Mouse (Mus musculus) limb, embryonic 14.5 days (tissue): ENCODE results near the gene Bcar3. TPM values are rescaled to one million over a fixed set of nuclear protein-coding genes. Genes with fewer than 3 reads are reported as not detected.

Experiments
- ATAC-seq: fragments of 200-750 bp; cut with Nextera tagmentation; 2 replicates; pipeline ENCODE4 v1.8.0; 2017; ENCODE audit warnings: low read depth, moderate number of reproducible peaks, moderate TSS enrichment; ENCODE audit not compliant: low FRiP score
- DNase-seq: peaks from one replicate; pipeline ENCODE4 v3.0.0-alpha.2; 2015; ENCODE audit warnings: low spot score
- H3K27ac ChIP-seq: fragments of 300-500 bp; sonication (generic); replicated peaks from 2 replicates; pipeline ENCODE4 v1.5.1; 2014; ENCODE audit warnings: low read depth, mild to moderate bottlenecking, low read length, moderate library complexity, mixed read lengths
- H3K27me3 ChIP-seq: fragments of 300-500 bp; sonication (generic); 2 replicates; pipeline ENCODE4 v1.6.1; 2014; ENCODE audit warnings: low read length, mixed read lengths; ENCODE audit not compliant: control insufficient read depth, insufficient read depth
- H3K36me3 ChIP-seq: fragments of 300-500 bp; sonication (generic); 2 replicates; pipeline ENCODE4 v1.6.1; 2014; ENCODE audit warnings: mild to moderate bottlenecking, low read length, moderate library complexity, mixed read lengths; ENCODE audit not compliant: control insufficient read depth, insufficient read depth
- H3K4me1 ChIP-seq: fragments of 300-500 bp; sonication (generic); 2 replicates; pipeline ENCODE4 v1.6.1; 2014; ENCODE audit warnings: antibody characterized with exemption, low read length, mixed read lengths; ENCODE audit not compliant: control insufficient read depth, insufficient read depth
- H3K4me2 ChIP-seq: fragments of 300-500 bp; sonication (generic); replicated peaks from 2 replicates; pipeline ENCODE4 v1.6.1; 2014; ENCODE audit warnings: low read depth, mild to moderate bottlenecking, low read length, moderate library complexity; ENCODE audit not compliant: severe bottlenecking
- H3K4me3 ChIP-seq: fragments of 300-500 bp; sonication (generic); replicated peaks from 2 replicates; pipeline ENCODE4 v1.5.1; 2014; ENCODE audit warnings: low read length
- H3K9ac ChIP-seq: fragments of 300-500 bp; sonication (generic); 2 replicates; pipeline ENCODE4 v1.6.1; 2014; ENCODE audit warnings: mild to moderate bottlenecking, low read depth, low read length, moderate library complexity; ENCODE audit not compliant: severe bottlenecking
- H3K9me3 ChIP-seq: fragments of 300-500 bp; sonication (generic); 2 replicates; pipeline ENCODE4 v1.6.1; 2016; ENCODE audit warnings: low read length; ENCODE audit not compliant: control insufficient read depth
- POLR2A ChIP-seq: fragments of 200-500 bp; IDR thresholded peaks from 2 replicates; pipeline ENCODE4 v1.8.0; 2012; ENCODE audit warnings: inconsistent platforms, mild to moderate bottlenecking, moderate library complexity, borderline replicate concordance; ENCODE audit not compliant: insufficient read depth, insufficient read length; ENCODE audit errors: extremely low read depth
- WGBS: fragments of 180-500 bp; shearing (Covaris S2); extraction: QIAGEN DNeasy Blood & Tissue Kit; methylation state at CpG from one replicate; pipeline ENCODE4 v1.1.7; 2014; 5-methylcytosine and 5-hydroxymethylcytosine counted together
- polyA plus RNA-seq, 2 experiments: library from polyadenylated mRNA; depleted of rRNA in 1 of 2; stranded (reverse) in 1 of 2; unstranded in 1 of 2; fragments of >200 nt; fragmentation: Nextera tagmentation in 1 of 2; extraction: Ambion mirVana in 1 of 2; gene quantifications; 2 replicates each; pipeline versions ENCODE4 v1.2.1 to v1.2.3; 2012 to 2014

The Bcar3 gene
- polyA plus RNA-seq, 2 experiments = 7.8 to 7.9 TPM

DNA sequence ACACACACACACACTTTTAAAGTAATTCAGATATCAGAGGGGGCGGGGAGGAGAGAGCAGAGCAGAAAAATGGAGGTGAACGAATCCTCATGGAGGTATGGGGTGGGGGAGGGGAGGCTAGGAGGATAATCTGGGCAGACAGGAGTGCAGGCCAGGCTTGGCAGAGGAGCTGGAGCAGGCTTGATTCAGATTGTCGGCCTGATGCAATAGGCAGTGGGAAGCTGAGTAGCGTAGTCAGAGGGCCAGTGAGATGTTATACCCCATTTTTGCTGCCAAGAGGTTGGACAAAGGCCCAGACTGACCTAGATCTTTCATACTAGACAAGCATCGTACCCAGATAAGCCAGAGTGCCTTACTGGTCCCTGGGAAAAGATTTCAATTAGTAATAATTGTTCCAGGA is 3.0 kb downstream of the Bcar3 start:
- Histone ChIP-seq H3K36me3 (no peaks in the 10 kb centered on the region), H3K9me3 (no peaks in the 10 kb centered on the region), H3K4me3 (no peak overlapping the region), H3K4me2 (no peak overlapping the region), H3K27me3 (no peaks in the 10 kb centered on the region), H3K9ac (no peak overlapping the region), H3K4me1 (peaks cover 29% of the 10 kb centered on the region), H3K27ac (no peak overlapping the region)
- ATAC-seq (no peak), DNase-seq (no peak)
- WGBS = 51% methylated on average over 5 of the region's 5 CpGs
- no peak for TF ChIP-seq POLR2A

DNA sequence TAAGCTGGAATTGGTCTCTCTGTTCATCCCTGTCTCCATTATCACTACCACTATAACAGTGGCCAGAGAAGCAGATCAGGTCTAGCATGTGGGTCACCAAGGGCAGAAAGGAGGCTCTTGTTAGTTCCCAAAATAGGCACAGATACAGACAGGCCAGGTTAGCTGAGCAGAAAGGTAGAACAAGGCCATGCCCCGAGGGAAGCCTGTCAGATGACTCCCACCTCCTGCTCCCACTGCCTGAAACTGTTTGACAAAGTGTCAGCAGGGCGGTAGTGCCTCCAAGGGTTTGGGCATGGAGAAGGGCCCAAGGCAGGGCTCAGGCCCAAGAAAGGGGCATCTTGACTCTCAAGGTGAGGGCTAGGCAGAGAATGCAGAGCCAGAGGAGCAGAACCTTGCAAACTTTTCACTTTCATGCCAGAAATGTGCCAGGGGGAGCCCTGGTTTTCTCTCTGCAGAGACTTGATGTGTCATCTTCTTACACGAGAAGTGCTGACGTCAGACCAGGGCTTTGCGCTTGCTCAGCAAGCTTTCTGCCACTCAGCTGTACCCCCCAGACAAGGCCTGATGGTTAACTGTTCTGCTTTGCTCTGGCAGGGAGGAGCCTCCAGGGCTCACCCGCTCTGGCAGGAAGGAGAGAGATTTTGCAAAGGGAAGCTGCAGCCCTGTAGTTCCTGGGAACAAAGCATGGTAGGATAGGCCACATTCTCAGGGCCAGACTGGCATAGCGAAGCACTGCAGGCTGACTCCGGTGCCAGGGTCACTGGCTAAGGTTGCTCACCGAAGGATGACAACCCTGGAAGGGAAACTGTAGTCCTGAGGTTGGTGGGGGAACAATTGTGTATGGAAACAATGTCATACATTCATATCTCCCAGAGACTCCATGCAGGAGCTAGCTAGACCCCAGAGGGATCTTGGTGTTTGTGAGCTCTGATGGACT is 7.3 kb downstream of the Bcar3 start:
- peak; percentile 20 for DNase-seq
- no peak overlapping the region for H3K4me3 ChIP-seq
- H3K4me2 ChIP-seq = no peak overlapping the region
- no peaks in the 10 kb centered on the region for H3K9me3 ChIP-seq
- H3K9ac ChIP-seq = no peak overlapping the region
- no peak for ATAC-seq
- H3K36me3 ChIP-seq = no peaks in the 10 kb centered on the region
- no peaks in the 10 kb centered on the region for H3K27me3 ChIP-seq
- H3K27ac ChIP-seq = no peak overlapping the region
- H3K4me1 ChIP-seq = peaks cover 12% of the 10 kb centered on the region; the same call in 1 of the 2 replicates
- WGBS = 70% methylated on average over 9 of the region's 9 CpGs
- TF ChIP-seq POLR2A = no peak

DNA sequence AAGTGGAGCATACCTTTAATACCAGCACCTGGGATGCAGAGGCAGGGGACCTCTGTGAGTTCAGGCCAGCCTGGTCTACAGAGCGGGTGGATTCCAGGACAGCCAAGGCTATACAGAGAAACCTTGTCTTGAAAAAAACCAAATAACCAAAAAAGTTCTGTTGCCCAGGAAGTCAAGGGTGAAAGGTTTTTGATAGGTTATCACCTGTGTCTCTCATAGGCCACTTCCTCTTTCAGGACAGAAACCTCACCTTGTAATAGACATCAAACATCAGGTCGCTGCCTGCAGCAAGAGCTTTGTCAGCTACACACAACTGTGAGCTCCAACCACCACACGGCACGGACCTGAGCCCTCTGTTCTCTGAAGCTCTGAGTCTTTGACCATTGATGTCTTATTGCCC is 10.6 kb downstream of the Bcar3 start:
- WGBS = 88% methylated on average over 4 of the region's 4 CpGs
- no peaks in the 10 kb centered on the region for H3K36me3 ChIP-seq

DNA sequence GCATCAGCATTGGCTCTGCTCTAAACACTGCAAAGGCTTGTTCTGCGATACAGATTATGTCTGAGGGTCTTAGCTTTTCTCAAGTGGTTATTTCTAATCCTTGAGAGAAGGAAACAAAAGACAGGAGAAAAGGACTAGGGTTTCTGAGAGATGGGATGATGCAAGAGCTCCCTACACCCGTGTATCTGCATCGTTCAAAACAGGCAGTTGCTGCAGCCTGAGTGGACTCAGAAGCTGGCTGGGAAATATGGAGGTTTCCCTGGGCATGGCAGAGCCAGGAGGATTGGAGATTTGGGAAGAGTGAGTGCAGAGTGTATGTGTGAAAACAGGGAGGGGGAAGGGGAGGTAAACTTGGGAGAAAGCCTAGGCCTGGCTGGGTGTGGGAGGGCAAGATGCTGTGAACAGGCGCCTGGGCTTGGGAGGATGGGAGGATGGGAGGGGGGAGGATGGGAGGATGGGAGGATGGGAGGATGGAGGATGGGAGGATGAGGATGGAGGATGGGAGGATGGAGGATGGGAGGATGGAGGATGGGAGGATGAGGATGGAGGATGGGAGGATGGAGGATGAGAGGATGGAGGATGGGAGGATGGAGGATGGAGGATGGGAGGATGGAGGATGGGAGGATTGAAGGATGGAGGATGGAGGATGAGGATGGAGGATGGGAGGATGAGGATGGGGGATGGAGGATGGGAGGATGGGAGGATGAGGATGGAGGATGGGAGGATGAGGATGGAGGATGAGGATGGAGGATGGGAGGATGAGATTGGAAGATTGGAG is 14.1 kb downstream of the Bcar3 start:
- no peak for DNase-seq
- ATAC-seq = no peak

More for the DNA sequence above, 10.6 kb downstream of the Bcar3 start:
- ATAC-seq (no peak), DNase-seq (no peak)
- no peak overlapping the region for H3K27ac ChIP-seq
- no peaks in the 10 kb centered on the region for H3K9me3 ChIP-seq
- no peak for TF ChIP-seq POLR2A
- H3K4me1 ChIP-seq = peaks cover 5% of the 10 kb centered on the region; the same call in 1 of the 2 replicates
- H3K4me3 ChIP-seq = no peak overlapping the region
- H3K27me3 ChIP-seq = no peaks in the 10 kb centered on the region
- H3K4me2 ChIP-seq = no peak overlapping the region
- H3K9ac ChIP-seq = no peak overlapping the region

DNA sequence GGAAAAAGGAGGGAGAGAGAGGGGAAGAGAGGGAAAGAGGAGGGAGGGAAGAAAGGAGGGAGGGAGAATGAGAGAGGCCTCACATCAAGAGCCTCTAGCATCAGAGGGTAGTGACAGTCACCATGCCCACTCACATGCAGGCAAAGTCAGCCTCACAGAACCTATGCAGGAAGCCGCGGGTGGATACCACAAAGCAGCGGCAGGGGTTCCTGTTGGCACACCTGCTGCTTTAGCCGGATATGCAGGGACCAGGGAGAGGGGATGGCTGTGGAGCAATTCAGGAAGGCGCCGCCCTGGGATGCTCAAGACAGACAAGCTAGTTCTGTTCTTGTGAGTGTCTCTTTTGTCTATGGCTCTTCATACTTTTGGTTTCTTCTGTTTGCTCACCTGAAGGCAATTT is 15.0 kb downstream of the Bcar3 start:
- Histone ChIP-seq H3K27me3 (no peaks in the 10 kb centered on the region), H3K9me3 (no peaks in the 10 kb centered on the region), H3K9ac (no peak overlapping the region), H3K4me1 (no peaks in the 10 kb centered on the region), H3K4me3 (no peak overlapping the region), H3K36me3 (no peaks in the 10 kb centered on the region), H3K4me2 (no peak overlapping the region), H3K27ac (no peak overlapping the region)
- WGBS = 36% methylated on average over 6 of the region's 6 CpGs
- no peak for ATAC-seq
- DNase-seq = no peak
- no peak for TF ChIP-seq POLR2A

More for the DNA sequence above, 14.1 kb downstream of the Bcar3 start:
- TF ChIP-seq POLR2A = no peak
- no peaks in the 10 kb centered on the region for H3K9me3 ChIP-seq
- no peak overlapping the region for H3K9ac ChIP-seq
- no peaks in the 10 kb centered on the region for H3K36me3 ChIP-seq
- no peak overlapping the region for H3K27ac ChIP-seq
- no peak overlapping the region for H3K4me2 ChIP-seq
- 55% methylated on average over 4 of the region's 4 CpGs for WGBS
- H3K27me3 ChIP-seq = no peaks in the 10 kb centered on the region
- H3K4me1 ChIP-seq = no peaks in the 10 kb centered on the region
- no peak overlapping the region for H3K4me3 ChIP-seq
